Mouse (Mus musculus): ENCODE measurements at regions not wholly inside any gene's neighbourhood (a gene's known extent, or its start where the extent isn't known, plus 50 kb on each side); places are given as distances from the start of the nearest gene placed in this dataset.
A peak's percentile ranks its signal among the peaks of the same experiment; 100 is the strongest.

GRCm38 (mm10) chr6:71012436-71012822 is 56.1 kb downstream of the Foxi3 start:
- Histone ChIP-seq H3K9me3 (no peaks in the 10 kb centered on the region), H3K4me1 (replicated peaks) (peaks cover 8% of the 10 kb centered on the region; the same call in 1 of the 2 replicates), H3K4me3 (peak overlapping the region; percentile 56), H3K36me3 (no peaks in the 10 kb centered on the region), H3K27ac (peak overlapping the region; percentile 60; the same call in 1 of the 2 replicates), H3K27me3 (ENCODE audit: insufficient read depth, poor library complexity, severe bottlenecking) (peaks cover 31% of the 10 kb centered on the region)
- WGBS, result 13% methylated on average over 9 of the region's 9 CpGs
- no peak for DNase-seq (ENCODE audit: low spot score)

- H3K27ac ChIP-seq, result peak overlapping the region; percentile 60
- peaks cover 8% of the 10 kb centered on the region; the same call in 1 of the 2 replicates for H3K4me1 ChIP-seq (replicated peaks)
- peak overlapping the region; percentile 56 for H3K4me3 ChIP-seq
- DNase-seq (ENCODE audit: low spot score), result peak; percentile 81
- no peaks in the 10 kb centered on the region for H3K36me3 ChIP-seq
- WGBS, result under 1% methylated on average over 38 of the region's 38 CpGs
- H3K27me3 ChIP-seq (ENCODE audit: insufficient read depth, poor library complexity, severe bottlenecking), result peaks cover 31% of the 10 kb centered on the region
- H3K9me3 ChIP-seq, result no peaks in the 10 kb centered on the region
Measured at GRCm38 (mm10) chr6:71012823-71013461, 56.6 kb downstream of the Foxi3 start.

- Histone ChIP-seq H3K36me3 (no peaks in the 10 kb centered on the region), H3K27me3 (ENCODE audit: insufficient read depth, poor library complexity, severe bottlenecking) (peaks cover 24% of the 10 kb centered on the region), H3K27ac (no peak overlapping the region), H3K4me3 (no peak overlapping the region), H3K9me3 (no peaks in the 10 kb centered on the region), H3K4me1 (replicated peaks) (peaks cover 14% of the 10 kb centered on the region)
- DNase-seq (ENCODE audit: low spot score), result no peak
- whole genome bisulfite sequencing, result 5% methylated on average over 1 of the region's 1 CpGs
Measured at GRCm38 (mm10) chr6:71016388-71016787, 60.1 kb downstream of the Foxi3 start.

DNA sequence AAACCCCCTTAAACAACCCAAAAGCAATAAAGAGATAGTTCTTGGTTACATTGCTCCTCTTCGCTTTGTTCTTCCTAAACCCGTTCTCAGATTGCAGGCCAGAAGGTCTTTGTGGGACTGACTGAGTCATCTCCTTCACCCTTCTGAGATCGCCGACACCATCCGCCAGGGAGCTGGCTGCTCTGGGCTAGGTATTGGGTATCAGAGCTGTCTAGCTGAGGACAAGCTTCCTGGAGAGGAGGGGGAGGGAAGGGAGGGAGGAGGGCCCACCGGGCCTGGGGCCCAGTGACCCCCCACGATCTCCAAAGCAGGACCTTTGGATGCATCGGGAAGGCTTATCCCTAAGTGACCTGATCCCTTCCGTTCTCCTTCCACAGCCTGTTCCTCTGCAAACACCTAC is 65.0 kb downstream of the Foxi3 start:
- Histone ChIP-seq H3K27me3 (ENCODE audit: insufficient read depth, poor library complexity, severe bottlenecking) (no peaks in the 10 kb centered on the region), H3K4me1 (replicated peaks) (peaks cover 10% of the 10 kb centered on the region), H3K9me3 (no peaks in the 10 kb centered on the region), H3K36me3 (no peaks in the 10 kb centered on the region), H3K27ac (no peak overlapping the region), H3K4me3 (no peak overlapping the region)
- DNase-seq (ENCODE audit: low spot score), result peak; percentile 10
- 19% methylated on average over 9 of the region's 9 CpGs for WGBS

GRCm38 (mm10) chr6:71025472-71025871 is 69.1 kb downstream of the Foxi3 start:
- H3K9me3 ChIP-seq, result no peaks in the 10 kb centered on the region
- H3K4me1 ChIP-seq (replicated peaks), result peaks cover 10% of the 10 kb centered on the region
- DNase-seq (ENCODE audit: low spot score), result no peak
- no peak overlapping the region for H3K27ac ChIP-seq
- H3K4me3 ChIP-seq, result no peak overlapping the region
- H3K36me3 ChIP-seq, result no peaks in the 10 kb centered on the region
- H3K27me3 ChIP-seq (ENCODE audit: insufficient read depth, poor library complexity, severe bottlenecking), result no peaks in the 10 kb centered on the region
- 87% methylated on average over 4 of the region's 4 CpGs for WGBS

- Histone ChIP-seq H3K27me3 (ENCODE audit: insufficient read depth, poor library complexity, severe bottlenecking) (no peaks in the 10 kb centered on the region), H3K4me1 (replicated peaks) (no peaks in the 10 kb centered on the region), H3K9me3 (no peaks in the 10 kb centered on the region), H3K36me3 (no peaks in the 10 kb centered on the region), H3K4me3 (no peak overlapping the region), H3K27ac (no peak overlapping the region)
- WGBS, result 81% methylated on average over 6 of the region's 6 CpGs
- DNase-seq (ENCODE audit: low spot score), result no peak
Measured at GRCm38 (mm10) chr6:71029663-71030062, 73.3 kb downstream of the Foxi3 start.

- DNase-seq (ENCODE audit: low spot score), result no peak
Measured at GRCm38 (mm10) chr6:71030541-71030940, 74.2 kb downstream of the Foxi3 start.

DNA sequence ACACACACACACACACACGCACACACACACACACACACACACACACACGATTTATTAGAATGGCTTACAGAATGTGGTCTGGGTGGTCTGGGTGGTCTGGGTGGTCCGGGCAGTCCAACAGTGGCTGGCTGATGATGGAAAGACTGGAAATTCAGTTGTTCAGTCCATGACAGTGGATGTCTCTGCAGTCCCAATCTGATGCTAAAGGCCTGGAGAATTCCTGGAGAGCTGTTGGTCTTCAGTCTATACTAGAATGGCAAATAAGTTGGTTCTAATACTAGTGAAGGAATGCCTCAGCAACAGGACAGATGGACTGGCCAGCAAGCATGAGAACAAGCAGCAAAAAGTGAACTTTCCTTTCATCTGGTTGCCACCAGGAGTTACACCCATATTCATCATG is 87.9 kb downstream of the Foxi3 start:
- Histone ChIP-seq H3K4me1 (replicated peaks) (peaks cover 17% of the 10 kb centered on the region), H3K9me3 (no peaks in the 10 kb centered on the region), H3K27me3 (ENCODE audit: insufficient read depth, poor library complexity, severe bottlenecking) (peaks cover 20% of the 10 kb centered on the region), H3K36me3 (no peaks in the 10 kb centered on the region), H3K4me3 (no peak overlapping the region), H3K27ac (no peak overlapping the region)
- 83% methylated on average over 3 of the region's 3 CpGs for WGBS
- DNase-seq (ENCODE audit: low spot score), result no peak

More at GRCm38 (mm10) chr6:71030541-71030940, 74.2 kb downstream of the Foxi3 start:
- no peaks in the 10 kb centered on the region for H3K36me3 ChIP-seq
- H3K4me1 ChIP-seq (replicated peaks), result no peaks in the 10 kb centered on the region
- no peak overlapping the region for H3K27ac ChIP-seq
- H3K27me3 ChIP-seq (ENCODE audit: insufficient read depth, poor library complexity, severe bottlenecking), result no peaks in the 10 kb centered on the region
- no peak overlapping the region for H3K4me3 ChIP-seq
- H3K9me3 ChIP-seq, result no peaks in the 10 kb centered on the region
- WGBS, result 73% methylated on average over 5 of the region's 5 CpGs

GRCm38 (mm10) chr6:71045261-71045660 is 88.9 kb downstream of the Foxi3 start:
- Histone ChIP-seq H3K9me3 (no peaks in the 10 kb centered on the region), H3K36me3 (no peaks in the 10 kb centered on the region), H3K27ac (no peak overlapping the region), H3K27me3 (ENCODE audit: insufficient read depth, poor library complexity, severe bottlenecking) (peaks cover 29% of the 10 kb centered on the region), H3K4me1 (replicated peaks) (peaks cover 23% of the 10 kb centered on the region), H3K4me3 (no peak overlapping the region)
- no peak for DNase-seq (ENCODE audit: low spot score)
- WGBS, result 90% methylated on average over 4 of the region's 4 CpGs

GRCm38 (mm10) chr6:71048199-71049094 is 92.1 kb downstream of the Foxi3 start:
- 2% methylated on average over 38 of the region's 38 CpGs for WGBS
- peak; percentile 50 for DNase-seq (ENCODE audit: low spot score)
- no peaks in the 10 kb centered on the region for H3K36me3 ChIP-seq
- H3K4me3 ChIP-seq, result peak overlapping the region; percentile 57
- peaks cover 35% of the 10 kb centered on the region for H3K27me3 ChIP-seq (ENCODE audit: insufficient read depth, poor library complexity, severe bottlenecking)
- peak overlapping the region; percentile 81 for H3K27ac ChIP-seq
- H3K9me3 ChIP-seq, result no peaks in the 10 kb centered on the region
- peaks cover 23% of the 10 kb centered on the region for H3K4me1 ChIP-seq (replicated peaks)

DNA sequence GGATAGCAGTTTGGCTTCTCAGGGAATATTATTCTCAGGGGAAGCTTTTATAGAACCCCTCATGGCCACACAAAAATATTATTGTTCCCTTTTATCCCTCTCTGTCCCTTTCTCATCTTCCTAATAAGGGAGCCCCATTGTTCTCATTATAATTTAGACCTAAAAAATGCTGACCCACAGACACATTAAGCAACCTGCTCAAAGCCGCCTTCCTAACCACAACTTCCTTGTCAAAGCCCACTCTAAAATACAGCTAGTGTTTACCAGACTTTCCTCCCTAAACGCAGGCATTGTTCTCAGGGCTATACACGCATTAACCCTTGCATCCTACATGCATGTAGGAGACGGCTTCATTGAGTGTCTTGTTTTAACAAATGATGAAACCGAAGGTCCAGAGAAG is 93.9 kb downstream of the Foxi3 start:
- Histone ChIP-seq H3K4me1 (replicated peaks) (peaks cover 23% of the 10 kb centered on the region), H3K9me3 (no peaks in the 10 kb centered on the region), H3K27me3 (ENCODE audit: insufficient read depth, poor library complexity, severe bottlenecking) (peaks cover 36% of the 10 kb centered on the region), H3K27ac (no peak overlapping the region), H3K4me3 (no peak overlapping the region), H3K36me3 (no peaks in the 10 kb centered on the region)
- DNase-seq (ENCODE audit: low spot score), result no peak
- WGBS, result 60% methylated on average over 5 of the region's 5 CpGs

GRCm38 (mm10) chr6:71050754-71051213 is 93.5 kb downstream of the Thnsl2 start:
- Histone ChIP-seq H3K9me3 (no peaks in the 10 kb centered on the region), H3K4me3 (no peak overlapping the region), H3K4me1 (replicated peaks) (peaks cover 23% of the 10 kb centered on the region), H3K27ac (no peak overlapping the region), H3K36me3 (no peaks in the 10 kb centered on the region), H3K27me3 (ENCODE audit: insufficient read depth, poor library complexity, severe bottlenecking) (peaks cover 36% of the 10 kb centered on the region)
- WGBS, result 21% methylated on average over 14 of the region's 14 CpGs
- DNase-seq (ENCODE audit: low spot score), result no peak
